In genomic region chr7:58660046-58660445, GRCm38 (mm10) we compare ENCODE assay signal across 22 mouse cellular contexts. TPM values are rescaled to one million over a fixed set of nuclear protein-coding genes. Genes with fewer than 3 reads are reported as not detected.
A peak's percentile ranks its signal among the peaks of the same experiment; 100 is the strongest.
DNase-seq lines count a peak whose midpoint lies in the region; ATAC-seq and TF ChIP-seq lines count a peak whose summit lies in the region.
"Had no signal": no experiment of that assay in that cellular context is flagged by ENCODE, and none has a peak within 500 bp of the region (broad histone marks: within the 10 kb centered on the region; RNA-seq: fewer than 3 reads in every experiment).

No protein-coding gene starts in this region.

- TF ChIP-seq CTCF in intestine, postnatal 0 days (IDR thresholded peaks at IDR 0.05; ENCODE audit: low read depth) = no peak
- no peak for TF ChIP-seq CTCF in embryonic fibroblast, embryonic 13.5 days (IDR thresholded peaks at IDR 0.05; ENCODE audit: borderline replicate concordance, insufficient read depth, low read length)
- no peak for TF ChIP-seq CTCF in olfactory bulb, adult 2 months (IDR thresholded peaks at IDR 0.05; ENCODE audit: insufficient read depth, low read depth, low read length)
- TF ChIP-seq CTCF in cerebellum, adult 2 months (IDR thresholded peaks at IDR 0.05; ENCODE audit: borderline replicate concordance, insufficient read depth, low read depth, low read length) = no peak

- H3K4me1 ChIP-seq in intestine, embryonic 14.5 days (replicated peaks; ENCODE audit: control insufficient read depth, insufficient read depth, low read length) = no peaks in the 10 kb centered on the region; the same call in 1 of the 2 replicates
- H3K4me1 ChIP-seq in intestine, postnatal 0 days (replicated peaks; ENCODE audit: control insufficient read depth, insufficient read depth, low read length) = no peaks in the 10 kb centered on the region
- peaks cover 8% of the 10 kb centered on the region for H3K4me1 ChIP-seq in limb, embryonic 13.5 days
- peaks cover 5% of the 10 kb centered on the region for H3K4me1 ChIP-seq in limb, embryonic 10.5 days
- H3K4me1 ChIP-seq in embryonic fibroblast, embryonic 13.5 days (ENCODE audit: control insufficient read depth, insufficient read depth, low read length) = peaks cover 2% of the 10 kb centered on the region; the same call in 1 of the 2 replicates
- H3K4me1 ChIP-seq in olfactory bulb, adult 2 months (ENCODE audit: control insufficient read depth, insufficient read depth, low read length) = peaks cover 5% of the 10 kb centered on the region; the same call in 1 of the 2 replicates
- no peaks in the 10 kb centered on the region for H3K4me1 ChIP-seq in cerebellum, adult 2 months (ENCODE audit: control insufficient read depth, insufficient read depth, low read length)
- H3K4me1 ChIP-seq: liver, embryonic 13.5 days had no signal

- no peak overlapping the region for H3K27ac ChIP-seq in intestine, embryonic 14.5 days (ENCODE audit: low read depth)
- H3K27ac ChIP-seq in intestine, postnatal 0 days (ENCODE audit: low read depth, low read length) = no peak overlapping the region
- H3K27ac ChIP-seq in limb, embryonic 13.5 days = no peak overlapping the region
- no peak overlapping the region for H3K27ac ChIP-seq in limb, embryonic 10.5 days
- H3K27ac ChIP-seq in embryonic fibroblast, embryonic 13.5 days (ENCODE audit: insufficient read depth, low read length) = no peak overlapping the region
- no peak overlapping the region for H3K27ac ChIP-seq in olfactory bulb, adult 2 months (ENCODE audit: insufficient read depth, low read depth, low read length)
- H3K27ac ChIP-seq in cerebellum, adult 2 months (ENCODE audit: insufficient read depth, low read length) = no peak overlapping the region
- H3K27ac ChIP-seq: embryonic facial prominence, embryonic 10.5 days; forebrain, embryonic 13.5 days; heart, adult 2 months; liver, embryonic 13.5 days; midbrain, embryonic 12.5 days; neural tube, embryonic 12.5 days had no signal

- H3K9me3 ChIP-seq in intestine, embryonic 14.5 days (ENCODE audit: control insufficient read depth, low read length) = no peaks in the 10 kb centered on the region
- H3K9me3 ChIP-seq in intestine, postnatal 0 days (ENCODE audit: control insufficient read depth) = no peaks in the 10 kb centered on the region
- H3K9me3 ChIP-seq in limb, embryonic 13.5 days = no peaks in the 10 kb centered on the region
- H3K9me3 ChIP-seq in limb, embryonic 10.5 days (replicated peaks) = no peaks in the 10 kb centered on the region
- H3K9me3 ChIP-seq: embryonic facial prominence, embryonic 10.5 days; forebrain, embryonic 13.5 days; liver, embryonic 13.5 days; midbrain, embryonic 12.5 days; neural tube, embryonic 12.5 days had no signal

- DNase-seq in intestine, embryonic 14.5 days (ENCODE audit: low spot score) = no peak
- DNase-seq in limb, embryonic 10.5 days (ENCODE audit: low spot score) = no peak
- no peak for DNase-seq in cerebellum, adult 2 months
- DNase-seq: adrenal gland, adult 2 months; cerebellum, adult 8-10 months; gastrocnemius, postnatal 14 days; heart, adult 2 months; heart, postnatal 36 days; kidney, adult 8-10 months; layer of hippocampus, postnatal 36 days; liver, embryonic 13.5 days; thymus, postnatal 36 days had no signal

- no peaks in the 10 kb centered on the region for H3K27me3 ChIP-seq in intestine, embryonic 14.5 days (replicated peaks; ENCODE audit: control insufficient read depth, insufficient read depth, low read length)
- no peaks in the 10 kb centered on the region for H3K27me3 ChIP-seq in intestine, postnatal 0 days (replicated peaks; ENCODE audit: control insufficient read depth, insufficient read depth, low read length)
- H3K27me3 ChIP-seq in limb, embryonic 13.5 days = peaks cover 4% of the 10 kb centered on the region; the same call in 1 of the 2 replicates
- H3K27me3 ChIP-seq in limb, embryonic 10.5 days (ENCODE audit: low read depth, poor library complexity, severe bottlenecking) = peaks cover 19% of the 10 kb centered on the region
- no peaks in the 10 kb centered on the region for H3K27me3 ChIP-seq in cerebellum, adult 2 months (ENCODE audit: control insufficient read depth, insufficient read depth, low read length)

- H3K4me2 ChIP-seq in intestine, embryonic 14.5 days (ENCODE audit: low read length) = peak overlapping the region; percentile 23
- no peak overlapping the region for H3K4me2 ChIP-seq in intestine, postnatal 0 days (replicated peaks; ENCODE audit: low read depth)
- peak overlapping the region; percentile 76; the same call in 1 of the 2 replicates for H3K4me2 ChIP-seq in limb, embryonic 13.5 days (replicated peaks)
- H3K4me2 ChIP-seq: midbrain, embryonic 12.5 days had no signal

- H3K4me3 ChIP-seq in intestine, embryonic 14.5 days (ENCODE audit: low read depth, low read length) = no peak overlapping the region
- no peak overlapping the region for H3K4me3 ChIP-seq in intestine, postnatal 0 days (ENCODE audit: low read depth, low read length)
- H3K4me3 ChIP-seq in limb, embryonic 13.5 days = no peak overlapping the region
- no peak overlapping the region for H3K4me3 ChIP-seq in limb, embryonic 10.5 days
- peak overlapping the region; percentile 60 for H3K4me3 ChIP-seq in embryonic fibroblast, embryonic 13.5 days (ENCODE audit: insufficient read depth, low read length)
- H3K4me3 ChIP-seq in olfactory bulb, adult 2 months (ENCODE audit: insufficient read depth, low read depth, low read length) = peak overlapping the region; percentile 33
- no peak overlapping the region for H3K4me3 ChIP-seq in cerebellum, adult 2 months (replicated peaks; ENCODE audit: insufficient read depth, low read depth, low read length)
- H3K4me3 ChIP-seq: forebrain, embryonic 13.5 days; heart, adult 2 months; liver, embryonic 13.5 days; midbrain, embryonic 12.5 days; neural tube, embryonic 12.5 days had no signal

- H3K36me3 ChIP-seq in intestine, embryonic 14.5 days (ENCODE audit: control insufficient read depth, insufficient read depth, low read length) = no peaks in the 10 kb centered on the region
- H3K36me3 ChIP-seq in intestine, postnatal 0 days (ENCODE audit: control insufficient read depth, insufficient read depth) = no peaks in the 10 kb centered on the region
- no peaks in the 10 kb centered on the region for H3K36me3 ChIP-seq in limb, embryonic 13.5 days
- no peaks in the 10 kb centered on the region for H3K36me3 ChIP-seq in limb, embryonic 10.5 days
- H3K36me3 ChIP-seq: embryonic facial prominence, embryonic 10.5 days; liver, embryonic 13.5 days; midbrain, embryonic 12.5 days; neural tube, embryonic 12.5 days had no signal

- no peak for ATAC-seq in intestine, embryonic 14.5 days (replicated peaks; ENCODE audit: low FRiP score, low TSS enrichment, low read depth)
- no peak for ATAC-seq in intestine, postnatal 0 days
- ATAC-seq in limb, embryonic 13.5 days (ENCODE audit: low FRiP score, low read depth) = no peak
- ATAC-seq: forebrain, embryonic 13.5 days; hindbrain, embryonic 16.5 days; lung, postnatal 0 days had no signal

- no peak overlapping the region for H3K9ac ChIP-seq in intestine, embryonic 14.5 days (ENCODE audit: low read length)
- H3K9ac ChIP-seq in intestine, postnatal 0 days (ENCODE audit: low read depth, low read length) = no peak overlapping the region
- no peak overlapping the region for H3K9ac ChIP-seq in limb, embryonic 13.5 days
- H3K9ac ChIP-seq: forebrain, embryonic 13.5 days; liver, embryonic 13.5 days; midbrain, embryonic 12.5 days; neural tube, embryonic 12.5 days had no signal

- no peak for TF ChIP-seq POLR2A in embryonic fibroblast, embryonic 13.5 days (IDR thresholded peaks at IDR 0.05; ENCODE audit: low read depth, low read length)
- TF ChIP-seq POLR2A in olfactory bulb, adult 2 months (IDR thresholded peaks at IDR 0.05; ENCODE audit: insufficient read depth, low read depth, low read length) = no peak
- TF ChIP-seq POLR2A in cerebellum, adult 2 months (IDR thresholded peaks at IDR 0.05; ENCODE audit: borderline replicate concordance, insufficient read depth, low read length) = no peak

RNA-seq across cellular contexts. Expression of gene Atp10a, which starts 4.1 kb away (rescaled TPM):
- 3.2 and 3.5 TPM in 2 replicates for polyA plus RNA-seq in intestine, embryonic 14.5 days (2014; fragmentation: Nextera tagmentation; extraction: Ambion mirVana)
- 1.0 and 1.2 TPM in 2 replicates for polyA plus RNA-seq in intestine, postnatal 0 days (2015; fragmentation: Nextera tagmentation; extraction: Ambion mirVana)
- polyA plus RNA-seq in limb, embryonic 13.5 days (2015; fragmentation: Nextera tagmentation; extraction: Ambion mirVana) = 1.9 and 2.5 TPM in 2 replicates
- polyA plus RNA-seq in limb, embryonic 10.5 days (2016; fragmentation: Nextera tagmentation; extraction: Ambion mirVana) = 1.5 and 1.7 TPM in 2 replicates
- 16.5 and 17.2 TPM in 2 replicates for polyA plus RNA-seq in embryonic fibroblast, embryonic 13.5 days (2011; ENCODE audit: insufficient read length, low read depth, missing spikeins)
- polyA plus RNA-seq in olfactory bulb, adult 2 months (2012; ENCODE audit: insufficient read depth, insufficient read length, low replicate concordance, missing spikeins) = not detected in 2 replicates
- polyA plus RNA-seq in cerebellum, adult 2 months (2012; rRNA removed) = 6.2 and 6.9 TPM in 2 replicates

Comparison
In these comparisons a context has a peak if more than half of its experiments do, and no peak if none do; other contexts are left out.
1. H3K4me3 ChIP-seq: peak in embryonic fibroblast, embryonic 13.5 days (single experiment) and olfactory bulb, adult 2 months (single experiment); none in intestine, embryonic 14.5 days (single experiment), intestine, postnatal 0 days (single experiment), limb, embryonic 13.5 days (single experiment), limb, embryonic 10.5 days (single experiment) and cerebellum, adult 2 months (single experiment).